Mouse (Mus musculus) hematopoietic stem cell, adult 5-6 weeks (primary cell): ENCODE results near the gene Zfp541. TPM values are rescaled to one million over a fixed set of nuclear protein-coding genes. Genes with fewer than 3 reads are reported as not detected.
A peak's percentile ranks its signal among the peaks of the same experiment; 100 is the strongest.

ENCODE experiments used
- ATAC-seq, 2 experiments: fragments of 125-278 bp in 1 of 2; replicated peaks in 1 of 2; 2 replicates each; pipeline ENCODE4 v1.8.0; 2016 to 2017; ENCODE audit warnings: inconsistent platforms in 2 of 2, mild to moderate bottlenecking in 2 of 2, moderate number of reproducible peaks in 2 of 2, low read depth in 1 of 2, moderate TSS enrichment in 1 of 2; ENCODE audit not compliant: low FRiP score in 2 of 2, poor library complexity in 2 of 2, severe bottlenecking in 2 of 2, insufficient read depth in 1 of 2, low TSS enrichment in 1 of 2
- total RNA-seq: library from RNA; stranded (forward); fragments of 172-1452, 232-1000 nt; gene quantifications from 2 replicates; pipeline ENCODE4 v1.2.3, GENCODE M21; 2017

The Zfp541 gene
- not detected in 2 replicates for total RNA-seq

- no peak for ATAC-seq
These were observed at the start of gene Zfp541 for GRCm38 (mm10) chr7:16061219-16062098. Zfp541 (plus strand) TSS chr7:16061814.

GRCm38 (mm10) chr7:16012576-16013263 lies 48.9 kb upstream of the Zfp541 start:
- ATAC-seq = peak; percentile 38 to 53; a peak in 2 of 4 replicates

- no peak for ATAC-seq
These were observed 47.8 kb upstream of the Zfp541 start for GRCm38 (mm10) chr7:16013722-16014275.

DNA sequence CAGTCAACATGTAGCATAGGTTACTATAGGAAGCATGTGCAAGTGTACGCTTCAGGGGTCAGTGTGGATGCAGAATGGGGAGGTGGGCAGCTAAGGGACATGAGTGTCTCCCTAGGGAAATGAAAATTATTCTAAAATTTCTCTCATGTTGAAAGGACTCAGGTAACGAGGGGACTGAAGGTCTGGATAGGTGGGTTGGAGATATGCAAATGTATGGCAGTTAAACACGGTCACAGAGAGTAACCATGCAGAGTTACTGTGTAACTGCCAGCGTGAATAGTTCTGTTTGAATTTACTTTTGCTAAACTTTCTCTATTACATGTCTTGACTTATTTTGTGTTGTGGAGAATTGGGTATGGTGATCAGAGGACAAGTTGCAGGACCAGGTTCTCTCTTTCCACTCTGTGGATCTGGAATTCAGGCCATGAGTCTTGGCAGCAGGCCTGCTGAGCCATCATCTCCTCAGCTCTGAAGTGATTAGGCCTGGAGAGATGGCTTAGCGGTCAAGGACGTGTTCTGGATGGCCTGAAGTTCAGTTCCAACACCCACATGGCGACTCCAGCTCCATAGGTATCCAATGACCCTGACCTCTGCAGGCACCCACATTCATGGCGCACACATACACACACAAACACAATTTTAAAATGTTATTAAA lies 47.0 kb upstream of the Zfp541 start:
- ATAC-seq = no peak

- no peak for ATAC-seq
These were observed 46.2 kb upstream of the Zfp541 start for GRCm38 (mm10) chr7:16015384-16015783.

DNA sequence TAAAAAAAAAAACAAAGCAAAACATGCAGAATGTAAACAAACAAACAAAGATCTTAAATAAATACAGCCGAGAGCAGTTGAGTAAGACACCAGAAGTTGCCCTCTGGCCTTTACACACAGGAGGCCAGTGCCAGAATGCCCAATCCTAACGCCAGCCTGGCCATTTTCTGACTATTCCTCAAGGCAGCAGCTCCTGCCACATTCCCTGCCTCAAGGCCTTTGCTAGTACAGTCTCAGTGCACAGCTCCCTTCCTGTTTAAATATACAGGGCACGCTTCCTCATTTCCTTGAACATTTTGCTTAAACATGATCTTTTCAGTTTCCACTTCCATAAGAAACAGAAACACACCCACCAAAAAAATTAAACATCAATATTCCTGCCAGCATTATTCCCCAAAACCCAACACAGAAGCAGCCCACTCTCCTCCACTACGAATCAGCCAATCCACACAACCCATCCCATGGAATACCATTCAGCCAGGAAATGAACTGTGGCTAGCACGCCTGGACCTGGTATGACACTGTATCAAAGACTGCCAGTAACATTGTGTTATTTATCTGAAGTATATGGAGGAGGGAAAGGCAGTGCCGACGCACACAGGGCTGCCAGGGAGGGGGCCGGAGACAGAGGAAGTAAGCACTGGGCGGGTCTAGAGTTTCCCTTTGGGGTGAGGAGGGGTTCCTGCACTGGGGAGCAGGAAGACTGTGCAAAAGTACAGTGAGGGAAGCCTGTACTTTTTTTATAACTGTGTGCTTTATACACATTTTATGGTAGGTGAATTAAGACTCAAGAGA lies 43.4 kb upstream of the Zfp541 start:
- ATAC-seq = peak; percentile 90 to 96

- no peak for ATAC-seq
These were observed 42.1 kb upstream of the Zfp541 start for GRCm38 (mm10) chr7:16019256-16020094.

DNA sequence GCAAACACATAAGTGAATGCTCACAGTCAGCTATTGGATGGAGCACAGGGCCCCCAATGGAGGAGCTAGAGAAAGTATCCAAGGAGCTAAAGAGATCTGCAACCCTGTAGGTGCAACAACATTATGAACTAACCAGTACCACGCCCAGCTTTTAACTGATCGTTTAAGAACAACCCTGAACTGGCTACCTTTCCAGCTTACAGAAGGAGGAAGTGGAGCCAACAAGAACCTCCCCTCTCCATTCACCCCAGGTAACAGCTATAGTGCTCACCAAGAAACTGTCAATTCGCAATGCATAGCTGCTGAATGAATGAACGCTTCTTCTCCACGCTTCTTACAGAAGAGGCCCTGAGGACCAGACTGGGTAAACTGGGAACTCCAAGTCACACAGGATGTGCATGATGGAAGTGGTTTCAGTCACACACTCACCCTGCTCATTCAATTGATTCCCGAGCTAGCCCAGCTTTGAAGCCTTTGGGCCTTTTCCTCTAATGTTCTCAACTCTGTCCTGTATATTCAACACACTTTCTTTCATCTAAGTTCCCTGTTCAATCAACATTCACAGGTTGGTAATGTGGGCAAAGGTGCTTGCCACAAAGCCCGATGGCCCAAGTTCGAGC lies 36.9 kb upstream of the Zfp541 start:
- ATAC-seq = no peak

DNA sequence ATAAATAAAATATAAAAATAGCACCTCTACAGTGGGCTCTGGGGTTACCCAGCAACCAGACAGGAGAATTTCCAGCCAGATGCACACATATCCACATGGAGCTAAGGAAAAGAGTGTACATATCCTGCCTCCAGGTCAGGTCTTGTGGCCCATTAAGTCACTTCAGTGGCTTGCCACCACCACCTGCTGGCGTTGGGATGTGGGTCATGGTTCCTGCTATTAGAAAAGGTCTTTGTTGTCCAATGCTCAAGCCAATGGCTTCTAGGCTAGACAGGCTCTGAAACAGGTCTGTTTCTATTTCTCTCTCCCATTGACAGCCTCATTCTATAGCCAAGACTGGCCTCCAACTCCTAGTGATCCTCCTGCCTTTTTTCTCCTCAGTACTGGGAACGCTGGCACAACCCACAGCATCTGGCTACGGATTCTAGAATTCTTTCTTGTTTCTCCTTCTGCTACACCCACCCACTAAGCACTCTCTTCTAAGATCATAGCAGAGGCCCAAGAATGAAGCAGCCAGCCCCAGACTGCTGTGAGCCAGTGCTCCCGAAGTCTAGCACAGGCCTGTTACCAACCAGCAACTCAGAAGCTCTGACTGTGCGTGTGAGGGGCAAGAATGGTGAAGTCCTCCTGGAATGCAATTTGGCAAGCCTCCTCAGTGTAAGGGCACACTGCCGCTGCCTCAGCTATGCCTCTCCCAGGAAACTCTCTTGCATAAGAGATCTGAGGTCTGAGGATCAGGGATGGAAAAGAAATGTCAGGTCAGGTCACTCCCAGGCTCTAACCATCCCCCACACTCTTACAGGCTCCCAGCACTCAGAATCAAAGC lies 33.3 kb upstream of the Zfp541 start:
- ATAC-seq = no peak

- ATAC-seq = no peak
These were observed 30.5 kb upstream of the Zfp541 start for GRCm38 (mm10) chr7:16031072-16031471.

- ATAC-seq = no peak
These were observed 28.6 kb upstream of the Zfp541 start for GRCm38 (mm10) chr7:16033059-16033458.

DNA sequence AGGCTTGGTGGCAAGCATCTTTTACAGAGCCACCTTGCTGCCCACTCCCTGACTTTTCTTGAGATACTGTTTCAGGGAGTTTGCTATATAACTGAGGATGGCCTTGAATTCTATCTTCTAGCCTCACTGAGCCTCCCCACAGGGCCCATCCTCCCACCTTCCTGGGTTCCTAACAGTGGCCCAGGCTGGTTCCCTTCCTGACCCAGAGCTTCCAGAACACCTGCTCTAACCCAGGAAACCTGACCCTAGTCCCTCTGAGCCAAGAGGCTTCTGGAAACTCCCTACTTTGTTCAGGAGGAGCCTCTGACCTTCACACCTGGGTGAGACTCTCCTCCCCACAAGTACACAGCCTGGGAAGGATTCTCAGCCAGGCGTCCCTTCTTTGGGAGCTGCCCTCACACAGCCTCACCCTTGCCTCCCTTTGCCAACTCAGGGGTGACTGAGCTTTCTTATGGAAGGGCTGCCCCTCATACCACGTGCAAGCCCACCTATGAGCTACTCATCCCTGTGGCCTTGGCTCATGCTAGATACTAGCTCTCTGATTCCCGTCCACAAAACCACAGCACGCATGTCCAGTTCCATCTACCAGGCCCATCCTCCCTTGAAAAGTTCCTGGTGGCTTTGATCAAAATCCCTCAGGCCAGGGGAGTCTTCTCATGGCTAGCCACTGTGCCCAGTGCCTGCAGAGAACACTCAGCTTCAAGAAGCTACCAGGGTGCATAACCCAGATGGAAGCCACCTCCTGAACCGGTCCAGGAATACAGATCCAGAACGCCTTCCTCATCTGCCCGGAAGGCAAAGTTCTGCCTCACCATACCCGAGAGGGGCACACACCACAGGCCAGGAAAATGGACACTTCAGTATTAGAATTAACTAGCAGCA lies 27.8 kb upstream of the Zfp541 start:
- ATAC-seq = no peak

DNA sequence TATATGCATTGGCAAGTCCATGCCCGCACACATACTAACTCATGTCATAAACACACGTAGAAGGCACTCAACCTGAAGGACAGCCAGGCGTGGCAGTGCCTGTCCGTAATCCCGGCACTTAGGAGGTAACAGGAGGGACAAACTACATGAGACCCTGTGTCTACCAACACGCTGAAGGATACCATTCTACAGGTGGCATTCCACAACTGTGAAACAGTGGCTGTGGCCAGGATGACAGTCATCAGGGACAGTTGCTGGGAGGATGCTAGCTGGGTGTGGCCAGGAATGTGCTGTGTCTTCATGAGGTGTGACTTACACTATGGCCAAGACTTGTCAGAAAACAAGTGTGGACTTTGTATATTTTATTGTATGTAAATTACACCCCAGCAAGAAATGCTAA lies 24.6 kb upstream of the Zfp541 start:
- no peak for ATAC-seq

- no peak for ATAC-seq
These were observed 22.3 kb upstream of the Zfp541 start for GRCm38 (mm10) chr7:16039363-16039762.
